Mouse (Mus musculus) heart, postnatal 0 days (tissue): ENCODE results near the gene Slc1a3.

Experiments
- CTCF ChIP-seq: IDR thresholded peaks from 2 replicates; pipeline ENCODE4 v1.5.1; 2016; ENCODE audit warnings: antibody characterized with exemption, control low read depth, low read depth
- EP300 ChIP-seq: IDR thresholded peaks from 2 replicates; pipeline ENCODE4 v1.6.1; 2016; ENCODE audit warnings: antibody characterized with exemption, low read depth

- TF ChIP-seq CTCF (no peak), EP300 (no peak)
These were observed 23.3 kb upstream of the Slc1a3 start for GRCm38 (mm10) chr15:8733669-8734362.
